Mouse (Mus musculus): ENCODE measurements around the gene Gm45021.

Gm45021 gene

GRCm38 (mm10) chr6:48648779-48649178 lies 59.4 kb downstream of the Gm45021 start:
- DNase-seq (ENCODE audit: inconsistent ontology term), result no peak

- no peak for DNase-seq (ENCODE audit: inconsistent ontology term)
Observed at GRCm38 (mm10) chr6:48650041-48650440, 60.6 kb downstream of the Gm45021 start.

GRCm38 (mm10) chr6:48658721-48659120 lies 69.3 kb downstream of the Gm45021 start:
- no peak for DNase-seq (ENCODE audit: inconsistent ontology term)
